Mouse (Mus musculus): ENCODE data around the gene Schip1.

Gene Schip1

GRCm38 (mm10) chr3:68271457-68271856, 206.9 kb downstream of the Schip1 start:
- in situ Hi-C loops (cut with MboI), result no loop called here

GRCm38 (mm10) chr3:68271881-68272280, 207.3 kb downstream of the Schip1 start:
- in situ Hi-C loops (cut with MboI), result no loop called here

GRCm38 (mm10) chr3:68282844-68283594, 218.4 kb downstream of the Schip1 start:
- in situ Hi-C loops (cut with MboI), result no loop called here

- in situ Hi-C loops (cut with MboI), result no loop called here
Measured at GRCm38 (mm10) chr3:68283595-68283991, 219.0 kb downstream of the Schip1 start.

- in situ Hi-C loops (cut with MboI), result no loop called here
Measured at GRCm38 (mm10) chr3:68284500-68284899, 219.9 kb downstream of the Schip1 start.

GRCm38 (mm10) chr3:68296752-68297151, 232.2 kb downstream of the Schip1 start:
- in situ Hi-C loops (cut with MboI), result no loop called here

- in situ Hi-C loops (cut with MboI), result no loop called here
Measured at GRCm38 (mm10) chr3:68305647-68306046, 241.0 kb downstream of the Schip1 start.

GRCm38 (mm10) chr3:68306726-68307125, 242.1 kb downstream of the Schip1 start:
- in situ Hi-C loops (cut with MboI), result no loop called here

GRCm38 (mm10) chr3:68325575-68325974, 261.0 kb downstream of the Schip1 start:
- in situ Hi-C loops (cut with MboI), result no loop called here

GRCm38 (mm10) chr3:68332515-68332914, 267.9 kb downstream of the Schip1 start:
- in situ Hi-C loops (cut with MboI), result no loop called here

- in situ Hi-C loops (cut with MboI), result no loop called here
Measured at GRCm38 (mm10) chr3:68335501-68335900, 270.9 kb downstream of the Schip1 start.

GRCm38 (mm10) chr3:68350624-68351023, 286.0 kb downstream of the Schip1 start:
- in situ Hi-C loops (cut with MboI), result no loop called here

- in situ Hi-C loops (cut with MboI), result no loop called here
Measured at GRCm38 (mm10) chr3:68351461-68351860, 286.9 kb downstream of the Schip1 start.

GRCm38 (mm10) chr3:68352961-68353360, 288.4 kb downstream of the Schip1 start:
- in situ Hi-C loops (cut with MboI), result no loop called here

- in situ Hi-C loops (cut with MboI), result no loop called here
Measured at GRCm38 (mm10) chr3:68353492-68353891, 288.9 kb downstream of the Schip1 start.

GRCm38 (mm10) chr3:68356516-68356915, 291.9 kb downstream of the Schip1 start:
- in situ Hi-C loops (cut with MboI), result no loop called here

- in situ Hi-C loops (cut with MboI), result no loop called here
Measured at GRCm38 (mm10) chr3:68368029-68368428, 303.4 kb downstream of the Schip1 start.

- in situ Hi-C loops (cut with MboI), result no loop called here
Measured at GRCm38 (mm10) chr3:68372925-68373324, 308.3 kb downstream of the Schip1 start.

GRCm38 (mm10) chr3:68375100-68375508, 310.5 kb downstream of the Schip1 start:
- in situ Hi-C loops (cut with MboI), result no loop called here

- in situ Hi-C loops (cut with MboI), result no loop called here
Measured at GRCm38 (mm10) chr3:68377452-68378198, 313.0 kb downstream of the Schip1 start.

GRCm38 (mm10) chr3:68378799-68379198, 314.2 kb downstream of the Schip1 start:
- in situ Hi-C loops (cut with MboI), result no loop called here

GRCm38 (mm10) chr3:68379242-68379641, 314.6 kb downstream of the Schip1 start:
- in situ Hi-C loops (cut with MboI), result no loop called here

GRCm38 (mm10) chr3:68383672-68384071, 319.1 kb downstream of the Schip1 start:
- in situ Hi-C loops (cut with MboI), result no loop called here

Measured in mature B cell (primary cell).